Mouse (Mus musculus) kidney, postnatal 4 days (tissue): ENCODE measurements around the gene Fam71b.

Source experiments
- DNase-seq, 2 experiments: peaks; one replicate each; pipeline ENCODE4 v3.0.0; 2021; ENCODE audit warnings: mixed read lengths in 2 of 2

Gene Fam71b

GRCm38 (mm10) chr11:46396167-46396859 lies at the start of gene Fam71b:
Fam71b (plus strand) TSS chr11:46396559.
- no peak for DNase-seq

- no peak for DNase-seq
These were observed 48.6 kb upstream of the Fam71b start for GRCm38 (mm10) chr11:46347756-46348155.

- no peak for DNase-seq
These were observed 47.9 kb upstream of the Fam71b start for GRCm38 (mm10) chr11:46348416-46348815.

- no peak for DNase-seq
These were observed 46.5 kb upstream of the Fam71b start for GRCm38 (mm10) chr11:46349681-46350410.

- DNase-seq: no peak
These were observed 38.0 kb upstream of the Fam71b start for GRCm38 (mm10) chr11:46358369-46358768.

GRCm38 (mm10) chr11:46360991-46361665 lies 35.2 kb upstream of the Fam71b start:
- no peak for DNase-seq

GRCm38 (mm10) chr11:46362061-46363022 lies 34.0 kb upstream of the Fam71b start:
- no peak for DNase-seq

GRCm38 (mm10) chr11:46363864-46364263 lies 32.5 kb upstream of the Fam71b start:
- DNase-seq: no peak

- no peak for DNase-seq
These were observed 30.6 kb upstream of the Fam71b start for GRCm38 (mm10) chr11:46365744-46366143.

GRCm38 (mm10) chr11:46366357-46366756 lies 30.0 kb upstream of the Fam71b start:
- no peak for DNase-seq

GRCm38 (mm10) chr11:46370457-46370856 lies 25.9 kb upstream of the Fam71b start:
- DNase-seq: no peak

GRCm38 (mm10) chr11:46371250-46371649 lies 25.1 kb upstream of the Fam71b start:
- no peak for DNase-seq

GRCm38 (mm10) chr11:46372331-46372953 lies 23.9 kb upstream of the Fam71b start:
- no peak for DNase-seq

- DNase-seq: no peak
These were observed 23.0 kb upstream of the Fam71b start for GRCm38 (mm10) chr11:46373071-46374030.

- no peak for DNase-seq
These were observed 21.3 kb upstream of the Fam71b start for GRCm38 (mm10) chr11:46375015-46375414.

- no peak for DNase-seq
These were observed 19.0 kb upstream of the Fam71b start for GRCm38 (mm10) chr11:46377316-46377715.

- no peak for DNase-seq
These were observed 18.3 kb upstream of the Fam71b start for GRCm38 (mm10) chr11:46377819-46378782.

- DNase-seq: no peak
These were observed 16.2 kb upstream of the Fam71b start for GRCm38 (mm10) chr11:46380097-46380675.

GRCm38 (mm10) chr11:46382466-46382865 lies 13.9 kb upstream of the Fam71b start:
- no peak for DNase-seq
